ENCODE assay signal across 8 mouse cellular contexts in genomic region chr13:54446686-54447495, GRCm38 (mm10). TPM values are rescaled to one million over a fixed set of nuclear protein-coding genes. Genes with fewer than 3 reads are reported as not detected.
A peak's percentile ranks its signal among the peaks of the same experiment; 100 is the strongest.
DNase-seq lines count a peak whose midpoint lies in the region; ATAC-seq lines count a peak whose summit lies in the region.

No protein-coding gene starts in this region.

- peak; percentile 88 for DNase-seq in ZHBTc4 (ENCODE audit: low read depth, low spot score)
- peak; percentile 45 to 58 for DNase-seq in gastrocnemius, adult 8-10 months (ENCODE audit: low spot score in 2 of 2)
- peak; percentile 75 for DNase-seq in hindlimb bud, embryonic 11.5 days (ENCODE audit: extremely low spot score, low read depth, low spot score)
- DNase-seq in left cerebral cortex, adult 8-10 months (ENCODE audit: low spot score in 2 of 2): peak; percentile 47 to 85
- DNase-seq in right cerebral cortex, postnatal 10 days (ENCODE audit: low spot score in 2 of 2): peak; percentile 89 to 93
- DNase-seq in urinary bladder, postnatal 14 days (ENCODE audit: low spot score): peak; percentile 82

- H3K4me1 ChIP-seq in megakaryocyte, embryonic 14.5 days: peaks cover 27% of the 10 kb centered on the region

- peaks cover 10% of the 10 kb centered on the region for H3K9me3 ChIP-seq in megakaryocyte, embryonic 14.5 days

- peaks cover 40% of the 10 kb centered on the region for H3K27me3 ChIP-seq in megakaryocyte, embryonic 14.5 days (replicated peaks)

- peak; percentile 91 for ATAC-seq in common myeloid progenitor, adult 5-6 weeks (replicated peaks; ENCODE audit: low read depth, poor library complexity, severe bottlenecking)

- no peaks in the 10 kb centered on the region for H3K36me3 ChIP-seq in megakaryocyte, embryonic 14.5 days (replicated peaks; ENCODE audit: low read length)

- peak overlapping the region; percentile 89 for H3K4me3 ChIP-seq in megakaryocyte, embryonic 14.5 days (replicated peaks)

RNA-seq across cellular contexts. Expression of gene Thoc3, which starts 21.8 kb away (rescaled TPM):
- 40.0 and 46.4 TPM in 2 replicates for total RNA-seq in common myeloid progenitor, adult 5-6 weeks (2017)
- total RNA-seq in gastrocnemius, adult 8-10 months (2022): 10 to 100 TPM; 12.0 to 19.0 (median 16.5) TPM
- 10 to 100 TPM; 31.2 to 37.2 (median 35.5) TPM for total RNA-seq in left cerebral cortex, adult 8-10 months (2022)
- 57.4 and 77.1 TPM in 2 replicates for polyA plus RNA-seq in megakaryocyte, embryonic 14.5 days (2012; ENCODE audit: insufficient read depth, low replicate concordance)

RNA-seq across cellular contexts. Expression of gene Simc1, which starts 56.7 kb away (rescaled TPM):
- 9.1 and 12.7 TPM in 2 replicates for total RNA-seq in common myeloid progenitor, adult 5-6 weeks (2017)
- total RNA-seq in gastrocnemius, adult 8-10 months (2022): 1 to 10 TPM; 2.8 to 3.6 (median 3.3) TPM
- total RNA-seq in left cerebral cortex, adult 8-10 months (2022): 10 to 100 TPM; 15.2 to 17.8 (median 17.1) TPM
- 0.06 TPM in 1 of 2 replicates, not detected in the other for polyA plus RNA-seq in megakaryocyte, embryonic 14.5 days (2012; ENCODE audit: insufficient read depth, low replicate concordance)

Comparison
In these comparisons a context has a peak if more than half of its experiments do, and no peak if none do; other contexts are left out.
1. Peak in every context shown above with its lines: DNase-seq, ATAC-seq and H3K4me3 ChIP-seq.